Mouse (Mus musculus): ENCODE data around the gene Scfd2.

Gene Scfd2

DNA sequence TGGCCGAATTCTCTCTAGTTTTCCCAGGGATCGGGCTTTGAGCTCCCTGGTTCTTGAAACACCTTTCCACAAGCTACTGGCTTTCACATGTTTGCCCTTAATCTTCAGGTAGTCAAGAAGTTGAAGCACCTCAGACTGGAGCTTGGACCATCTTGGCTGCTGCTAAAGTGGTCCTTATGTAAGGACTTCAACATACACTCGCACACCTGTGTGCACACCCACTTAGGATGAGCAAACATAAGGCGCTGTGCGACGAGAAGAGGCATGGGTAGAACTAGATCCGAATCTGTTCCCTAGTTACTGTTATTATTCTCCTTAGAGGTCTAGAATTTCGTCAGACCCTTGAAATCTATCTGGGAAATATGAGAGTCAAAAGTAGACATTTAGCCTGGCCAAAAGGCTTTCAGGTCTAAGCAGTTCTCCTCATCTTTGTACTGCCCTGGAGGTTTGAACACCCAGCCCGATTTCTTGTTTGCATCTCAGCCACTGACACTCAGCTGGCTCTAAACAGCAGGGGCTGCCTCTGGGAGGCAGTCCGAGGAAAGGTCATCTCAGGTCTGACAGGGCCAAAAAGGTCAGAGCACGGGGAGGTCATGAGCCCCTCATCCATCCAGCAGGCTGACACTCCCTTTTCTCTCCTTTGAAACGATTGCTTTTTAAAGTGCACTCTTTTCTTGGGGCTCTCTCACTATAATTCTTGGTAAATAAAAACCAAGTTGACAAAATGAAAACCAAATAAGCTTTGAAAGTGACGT lies 290.5 kb downstream of the Scfd2 start:
- no peak for DNase-seq (ENCODE audit: low read depth, low spot score)

DNA sequence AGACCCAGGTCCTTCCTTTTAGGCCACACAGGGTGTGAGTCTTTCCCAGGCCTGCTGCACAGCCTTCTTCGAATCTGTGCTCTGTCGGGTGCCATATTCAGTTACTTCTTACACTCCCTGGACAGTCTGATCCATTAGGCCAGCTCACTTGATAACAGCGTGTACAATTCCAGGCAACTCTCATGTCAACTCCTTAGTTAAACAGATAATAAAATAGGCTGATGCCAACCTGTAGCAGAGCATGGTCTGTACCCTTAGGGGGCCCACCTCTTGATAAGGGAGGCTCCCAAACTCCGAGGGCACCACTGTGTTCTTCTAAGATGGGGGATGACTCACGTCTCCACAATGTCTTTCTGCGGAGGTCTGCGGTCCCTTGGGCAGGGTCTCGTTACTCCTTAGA lies 291.3 kb downstream of the Scfd2 start:
- no peak for DNase-seq (ENCODE audit: low read depth, low spot score)

DNA sequence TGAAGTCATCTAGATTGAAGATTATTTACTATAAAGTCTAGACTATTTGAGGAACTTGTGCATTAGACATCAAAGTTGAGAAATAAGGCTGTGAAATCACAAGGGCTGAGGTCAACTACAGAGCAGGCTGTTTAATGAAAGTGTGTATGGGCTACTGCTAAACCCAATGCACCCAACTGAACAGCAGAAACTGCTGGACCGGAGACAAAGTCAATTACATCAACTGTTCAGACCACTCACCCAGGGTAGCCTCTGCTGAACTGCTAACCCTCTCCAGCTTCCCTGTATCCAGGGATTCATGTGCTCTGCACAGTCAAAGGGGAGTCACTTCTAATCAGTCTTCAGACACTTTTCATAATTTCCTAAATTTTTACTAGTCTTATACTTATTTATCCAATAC lies 292.2 kb downstream of the Scfd2 start:
- no peak for DNase-seq (ENCODE audit: low read depth, low spot score)

DNA sequence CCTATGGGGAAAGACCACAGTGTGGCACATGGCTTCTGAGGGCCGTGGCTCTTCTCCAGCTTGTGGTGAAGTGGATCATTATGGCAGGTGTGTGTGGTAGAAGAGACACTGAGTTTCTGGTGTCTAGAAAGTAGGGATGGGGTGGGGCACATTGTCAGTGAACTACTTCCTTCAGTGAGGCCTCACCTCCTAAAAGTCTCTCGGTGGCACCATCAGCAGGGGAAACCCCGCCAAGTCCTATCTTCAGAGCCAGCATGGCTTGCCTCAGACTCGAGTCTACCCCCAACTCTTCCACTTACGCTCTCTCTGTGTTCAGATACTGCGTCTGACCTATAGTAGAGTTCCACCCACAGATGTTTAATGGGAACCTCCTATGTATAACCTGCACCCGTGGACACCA lies 297.8 kb downstream of the Scfd2 start:
- no peak for DNase-seq (ENCODE audit: low read depth, low spot score)

DNA sequence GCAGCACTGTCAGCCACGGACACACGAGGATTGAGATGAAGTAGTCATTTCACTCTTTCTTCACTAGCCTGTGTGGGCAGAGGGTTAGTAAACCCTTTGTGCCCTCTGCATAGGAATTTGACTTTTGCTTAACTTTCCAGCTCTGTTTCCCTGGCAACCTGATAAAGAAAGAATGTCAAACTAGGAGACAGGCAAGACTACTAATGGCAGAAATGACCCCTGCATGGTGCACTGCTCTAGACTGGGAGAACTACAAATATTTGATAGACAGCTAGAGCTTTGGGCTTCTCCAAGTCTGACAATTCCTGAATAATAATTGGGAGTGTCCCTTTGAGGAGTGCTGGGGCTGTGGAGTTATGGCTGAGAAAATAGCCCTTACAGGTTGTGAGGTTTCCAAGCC lies 301.0 kb downstream of the Scfd2 start:
- no peak for DNase-seq (ENCODE audit: low read depth, low spot score)

DNA sequence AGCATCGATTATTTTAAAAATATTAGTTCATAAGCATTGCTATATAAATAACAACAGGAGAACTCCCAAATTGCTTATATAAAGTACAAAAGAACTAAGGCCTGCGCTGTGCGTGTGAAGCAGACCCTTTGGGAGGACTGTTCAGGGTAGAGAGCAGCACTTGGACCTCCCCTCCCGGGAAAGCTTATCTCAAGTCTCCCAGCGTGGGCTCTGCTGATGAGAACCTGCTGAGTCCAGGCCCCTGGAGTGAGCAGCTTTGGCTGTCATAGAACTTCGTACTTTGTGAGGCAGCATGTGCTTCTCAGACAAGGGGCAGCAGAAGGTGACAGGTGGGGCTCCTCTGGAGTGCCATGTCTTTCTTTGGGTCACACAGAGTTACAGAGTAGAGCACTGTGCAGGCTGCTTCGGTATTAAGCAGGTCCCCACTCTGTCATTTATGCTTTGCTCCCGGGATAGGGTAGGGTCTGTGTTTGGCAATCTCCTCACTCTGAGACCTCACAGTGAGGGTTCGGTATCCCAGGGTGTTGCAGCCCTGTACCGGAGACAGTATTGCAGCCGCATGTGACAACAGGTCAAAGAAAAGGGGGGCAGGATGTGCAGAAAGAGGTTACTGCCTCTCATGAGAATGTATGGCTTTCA lies 301.7 kb downstream of the Scfd2 start:
- DNase-seq (ENCODE audit: low read depth, low spot score): no peak

DNA sequence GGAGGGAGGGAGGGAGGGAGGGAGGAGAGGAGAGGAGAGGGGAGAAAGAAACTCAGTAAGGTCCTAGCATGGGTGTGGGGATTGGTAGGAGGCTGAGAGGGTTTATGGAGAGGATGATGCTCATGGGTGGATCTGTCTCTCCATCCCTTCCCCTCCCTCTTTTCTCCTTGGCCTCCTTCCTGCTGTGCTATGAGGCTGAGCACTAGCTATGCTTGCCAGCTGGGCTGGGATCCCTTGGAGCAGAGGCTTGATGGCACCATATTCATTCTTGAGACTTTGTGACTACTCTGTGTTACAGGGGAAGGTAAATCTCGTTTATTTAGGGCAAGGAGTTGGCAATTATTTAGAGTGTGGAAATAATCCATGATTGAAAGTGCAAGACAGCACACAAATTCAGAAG lies 302.6 kb downstream of the Scfd2 start:
- no peak for DNase-seq (ENCODE audit: low read depth, low spot score)

DNA sequence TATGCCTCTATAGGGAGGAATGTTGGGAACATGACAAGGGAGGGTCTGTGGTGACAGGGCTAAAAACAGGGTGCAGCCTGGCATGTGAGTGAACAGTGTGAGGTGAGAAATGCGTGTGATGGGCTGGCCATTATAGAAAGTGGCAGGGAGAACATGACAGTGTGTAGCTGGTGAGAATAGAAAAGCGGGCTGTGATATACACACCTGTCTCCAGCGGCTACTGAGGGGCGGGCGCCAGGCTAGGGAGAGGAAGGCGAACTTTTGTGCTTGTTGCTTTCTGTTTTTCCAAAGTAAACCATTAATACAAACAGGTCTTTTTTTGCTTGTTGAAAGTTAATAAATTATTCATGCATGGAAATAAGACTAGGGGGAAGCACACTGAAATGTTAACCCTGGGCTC lies 304.2 kb downstream of the Scfd2 start:
- no peak for DNase-seq (ENCODE audit: low read depth, low spot score)

DNA sequence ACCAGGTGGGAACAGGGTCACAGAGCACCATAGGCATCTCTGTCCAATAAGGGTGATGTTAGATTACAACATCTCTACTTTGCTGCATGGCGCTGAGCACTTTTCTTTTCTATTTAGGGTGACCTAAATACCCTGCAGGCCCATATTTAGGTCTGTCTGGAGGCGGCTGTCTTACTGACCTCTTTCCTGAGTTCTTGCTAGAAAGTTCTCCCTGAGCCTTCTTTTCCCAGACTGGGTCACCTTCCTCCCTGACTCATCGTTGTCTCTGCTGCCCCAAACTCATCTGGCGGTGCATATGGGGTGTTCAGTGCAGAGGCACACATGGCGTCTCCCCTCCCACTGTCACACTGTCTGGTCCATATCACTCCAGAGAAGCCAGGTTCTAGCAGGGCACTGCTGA lies 305.4 kb downstream of the Scfd2 start:
- DNase-seq (ENCODE audit: low read depth, low spot score): no peak

DNA sequence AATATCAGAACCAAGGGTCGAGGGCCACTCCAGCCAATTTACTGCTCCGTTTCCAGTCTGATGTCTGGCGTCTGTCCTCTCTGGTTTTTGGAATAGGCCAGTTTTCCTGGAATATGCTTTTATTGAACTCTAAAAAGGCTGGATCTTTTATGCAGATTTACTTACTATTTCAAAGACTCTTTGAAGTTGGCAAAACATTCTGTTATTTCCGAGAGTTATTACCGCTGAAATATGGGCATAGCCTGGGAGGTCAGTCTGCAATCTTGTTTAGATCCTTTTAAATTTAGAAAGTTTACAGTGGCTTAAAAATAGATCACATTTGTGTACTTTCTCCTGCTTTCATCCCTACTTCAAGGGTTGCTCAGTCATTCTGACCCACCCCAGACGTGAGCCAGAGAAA lies 307.1 kb downstream of the Scfd2 start:
- DNase-seq (ENCODE audit: low read depth, low spot score): no peak

DNA sequence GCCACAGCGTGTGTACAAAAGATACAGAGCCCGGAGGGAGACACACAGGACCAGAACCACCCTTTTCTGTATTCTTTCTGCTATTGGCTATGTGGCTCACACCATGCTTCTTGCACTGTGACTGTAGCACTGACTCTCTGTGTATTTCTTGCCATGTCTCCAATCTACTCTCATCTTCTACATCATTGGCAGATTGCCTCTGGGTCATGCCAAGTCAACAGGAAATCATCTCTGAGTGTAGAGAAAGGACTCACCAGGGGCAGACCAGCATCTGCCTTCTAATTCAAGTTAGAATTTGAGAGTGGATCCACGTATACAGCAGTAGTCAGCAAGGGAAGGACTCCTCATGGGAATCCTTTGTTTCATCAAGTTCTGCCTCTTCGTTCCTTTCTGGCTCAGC lies 308.9 kb downstream of the Scfd2 start:
- DNase-seq (ENCODE audit: low read depth, low spot score): no peak

DNA sequence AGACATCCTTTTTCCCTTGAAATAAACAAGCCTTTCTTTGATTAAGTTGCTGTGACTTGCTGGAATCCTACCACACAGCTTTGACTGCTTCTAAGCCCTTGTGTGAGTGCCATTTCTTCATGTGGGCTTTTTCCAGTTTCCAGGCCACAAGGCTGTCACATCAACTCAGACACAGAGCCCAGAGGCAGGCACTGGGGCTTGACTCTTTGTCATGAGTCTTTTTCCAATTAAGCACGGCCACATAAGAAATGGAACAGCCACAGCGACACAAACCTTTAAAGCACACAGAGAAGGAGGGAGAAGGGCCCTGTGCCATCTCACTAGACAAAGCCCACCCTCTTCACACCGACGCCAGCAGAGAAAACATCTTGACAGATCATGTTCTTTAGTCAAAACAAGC lies 313.0 kb downstream of the Scfd2 start:
- no peak for DNase-seq (ENCODE audit: low read depth, low spot score)

DNA sequence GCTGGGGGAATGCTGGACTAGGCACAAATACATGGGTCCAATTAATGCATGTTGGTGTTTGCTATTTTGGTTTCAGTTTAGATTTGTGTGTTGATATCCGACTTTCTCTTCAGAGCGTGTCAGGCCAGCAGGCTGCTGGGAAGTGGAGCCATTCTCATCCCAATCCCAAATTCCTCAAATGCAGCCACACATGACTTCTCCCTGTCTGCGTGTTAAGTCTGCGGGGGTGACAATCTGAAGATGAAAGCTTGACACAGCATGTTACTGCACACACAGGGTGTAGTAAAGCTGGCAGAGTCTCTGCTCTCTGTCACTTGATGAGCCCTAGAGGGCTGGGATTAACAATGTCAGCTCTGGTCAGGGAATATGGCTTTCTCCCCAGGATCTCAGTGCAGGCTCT lies 316.4 kb downstream of the Scfd2 start:
- DNase-seq (ENCODE audit: low read depth, low spot score): no peak

DNA sequence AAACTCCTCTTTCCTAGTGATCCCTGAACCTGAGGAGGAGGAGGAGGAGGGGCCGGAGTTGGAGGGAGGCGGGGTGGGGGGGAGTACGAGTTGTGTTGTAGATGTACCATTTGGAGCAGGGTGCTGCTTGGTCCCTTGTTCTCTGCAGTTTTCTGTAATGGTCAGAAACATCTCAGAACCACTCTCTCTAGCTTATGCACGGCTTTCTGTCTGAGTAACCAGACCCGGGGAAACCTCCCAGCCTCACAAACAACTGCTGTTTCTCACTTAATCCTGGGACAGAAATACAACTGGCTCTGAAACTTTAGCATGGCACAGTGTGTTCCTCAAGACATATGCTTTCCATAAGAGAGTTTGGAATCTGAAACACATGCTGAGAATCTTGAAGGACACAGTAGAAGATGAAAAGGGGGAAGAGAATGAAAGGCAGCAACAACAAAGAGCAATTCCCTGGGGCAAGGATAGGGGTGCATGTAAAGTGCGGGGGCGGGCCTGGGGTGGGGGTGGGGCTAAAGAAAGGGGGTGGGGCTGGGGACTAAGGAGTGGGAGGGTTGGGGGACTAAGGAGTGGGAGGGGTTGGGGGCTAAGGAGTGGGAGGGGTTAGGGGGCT lies 317.0 kb downstream of the Scfd2 start:
- DNase-seq (ENCODE audit: low read depth, low spot score): no peak

DNA sequence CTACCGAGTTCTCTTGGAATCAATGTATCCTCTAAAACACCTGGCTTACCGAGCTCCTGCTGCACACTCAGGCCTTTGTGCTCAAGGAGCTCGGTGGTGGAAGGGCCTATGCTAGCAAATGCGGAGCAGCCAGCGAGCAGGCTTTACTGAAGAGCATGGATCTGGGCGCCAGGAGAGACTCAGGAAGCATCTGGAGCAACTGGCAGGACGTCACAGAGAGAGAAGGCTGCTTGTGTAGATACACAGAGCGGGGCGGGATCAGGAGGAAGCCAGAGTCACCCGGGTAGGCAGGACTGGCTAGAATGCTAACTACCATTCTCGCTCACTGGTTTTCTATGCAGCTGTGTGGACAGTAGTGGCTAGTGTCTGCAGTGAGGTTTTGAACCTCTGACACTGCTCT lies 320.2 kb downstream of the Scfd2 start:
- DNase-seq (ENCODE audit: low read depth, low spot score): no peak

DNA sequence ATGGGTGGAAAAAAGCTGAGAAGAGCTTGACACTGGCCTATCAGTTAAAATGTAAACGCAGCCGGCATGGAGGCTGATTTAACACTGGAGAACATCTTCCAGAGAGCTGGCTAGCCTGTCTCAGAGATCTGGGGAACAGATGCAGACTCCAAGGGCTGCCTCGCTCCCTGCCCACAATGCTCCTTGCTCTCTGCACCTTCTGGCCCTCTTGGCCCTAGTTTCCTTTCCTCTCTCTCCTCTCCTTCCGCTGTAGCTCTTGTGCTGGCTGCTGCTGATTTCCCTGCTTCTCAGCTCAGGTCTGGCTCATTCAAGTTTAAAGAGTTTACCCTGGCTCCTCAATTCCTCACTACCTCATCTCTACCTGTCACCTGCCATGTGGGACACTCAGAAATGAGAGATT lies 321.9 kb downstream of the Scfd2 start:
- no peak for DNase-seq (ENCODE audit: low read depth, low spot score)

DNA sequence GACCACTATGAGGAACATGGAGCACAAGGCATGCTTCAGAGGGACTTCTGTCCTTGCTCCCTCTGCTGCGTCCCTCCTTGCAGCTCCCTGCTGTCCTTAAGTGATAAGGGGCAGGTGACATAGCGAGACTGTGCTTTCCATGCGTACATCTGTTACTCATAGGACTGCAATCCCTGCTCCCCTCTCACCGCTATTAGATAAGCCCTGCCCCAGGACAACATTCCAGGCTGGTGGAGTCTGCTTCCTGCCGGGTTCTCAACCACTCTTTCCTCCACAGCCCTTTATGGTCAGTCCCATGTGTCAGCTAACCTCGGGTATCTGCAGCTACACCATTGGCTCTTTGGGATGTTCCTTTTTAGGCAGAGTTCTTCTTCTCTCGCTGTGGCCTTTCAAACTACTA lies 323.1 kb downstream of the Scfd2 start:
- no peak for DNase-seq (ENCODE audit: low read depth, low spot score)

DNA sequence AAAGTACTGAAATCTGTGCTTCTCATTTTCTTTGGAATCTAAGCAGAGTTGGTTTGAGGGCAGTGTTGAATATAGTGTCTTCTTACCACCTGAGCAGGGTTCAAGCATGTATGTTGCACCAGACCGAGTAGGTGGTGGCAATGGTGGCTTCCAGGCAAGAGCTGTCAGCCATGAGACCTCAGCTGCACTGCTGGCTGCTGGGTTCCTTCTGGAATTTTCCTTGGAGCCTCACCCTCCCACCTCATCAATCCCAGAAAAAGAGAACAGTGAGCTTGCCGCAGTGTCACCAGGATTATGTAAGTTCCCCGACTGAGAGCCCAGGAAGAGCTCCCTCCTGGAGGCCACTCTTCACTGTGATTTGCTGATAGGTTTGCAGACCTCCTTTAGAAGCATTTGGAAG lies 324.4 kb downstream of the Scfd2 start:
- DNase-seq (ENCODE audit: low read depth, low spot score): no peak

DNA sequence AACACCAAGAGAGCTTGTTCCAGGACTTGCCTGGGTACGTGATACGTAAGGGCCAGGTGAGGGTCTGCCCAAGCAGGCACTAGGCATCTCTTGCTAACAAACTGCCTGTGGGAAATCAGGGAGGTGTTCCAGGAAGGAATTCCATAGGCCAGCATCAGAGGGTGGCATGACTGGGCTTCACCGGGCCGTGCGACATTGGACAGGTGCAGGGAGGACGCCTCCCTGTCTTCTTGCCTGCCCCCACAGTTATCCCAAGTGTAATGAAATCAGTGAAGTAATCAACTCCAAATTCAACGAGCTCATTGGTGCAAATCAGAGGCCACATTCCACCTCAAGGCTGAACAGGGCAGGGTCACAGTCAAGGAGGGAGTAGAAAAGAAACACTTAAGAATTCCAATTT lies 324.9 kb downstream of the Scfd2 start:
- no peak for DNase-seq (ENCODE audit: low read depth, low spot score)

DNA sequence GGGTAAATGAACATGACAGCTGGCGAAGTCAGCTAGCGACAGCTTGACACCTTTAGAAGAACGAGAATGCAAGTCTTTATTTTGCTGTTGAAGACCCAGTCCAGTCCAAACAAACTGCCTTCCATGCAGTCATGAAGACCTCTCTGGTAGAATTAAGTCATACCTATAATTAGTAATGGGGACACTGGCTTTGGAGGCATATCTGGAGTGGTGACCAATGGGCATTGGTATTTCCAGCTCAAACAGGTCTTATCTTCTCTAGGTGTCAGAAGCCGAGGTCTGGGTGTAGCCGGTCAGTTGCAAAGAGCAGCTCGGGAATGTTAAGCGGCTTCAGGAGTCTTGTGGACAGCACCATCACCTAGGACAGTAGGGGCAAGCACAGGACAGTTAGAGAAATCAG lies 325.5 kb downstream of the Scfd2 start:
- DNase-seq (ENCODE audit: low read depth, low spot score): no peak

DNA sequence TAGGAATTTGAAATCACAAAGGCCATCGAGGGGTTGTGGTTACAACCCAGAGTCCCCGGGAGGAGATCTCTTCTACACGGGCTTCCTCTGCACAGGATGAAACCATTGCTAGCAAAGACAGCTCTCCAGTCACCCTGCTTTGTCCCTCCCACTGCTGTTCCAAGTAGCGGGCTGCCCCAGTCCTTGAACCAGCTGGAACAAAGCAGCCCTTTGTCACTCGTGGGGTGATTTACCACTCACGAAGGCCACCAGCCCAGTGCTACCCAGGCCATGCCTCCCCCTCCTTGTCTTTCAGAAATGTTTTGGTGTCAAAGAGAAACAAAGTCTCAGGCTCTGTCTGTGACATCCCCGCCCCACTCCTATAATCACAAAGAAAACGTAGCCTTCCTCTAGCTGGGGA lies 326.1 kb downstream of the Scfd2 start:
- no peak for DNase-seq (ENCODE audit: low read depth, low spot score)

DNA sequence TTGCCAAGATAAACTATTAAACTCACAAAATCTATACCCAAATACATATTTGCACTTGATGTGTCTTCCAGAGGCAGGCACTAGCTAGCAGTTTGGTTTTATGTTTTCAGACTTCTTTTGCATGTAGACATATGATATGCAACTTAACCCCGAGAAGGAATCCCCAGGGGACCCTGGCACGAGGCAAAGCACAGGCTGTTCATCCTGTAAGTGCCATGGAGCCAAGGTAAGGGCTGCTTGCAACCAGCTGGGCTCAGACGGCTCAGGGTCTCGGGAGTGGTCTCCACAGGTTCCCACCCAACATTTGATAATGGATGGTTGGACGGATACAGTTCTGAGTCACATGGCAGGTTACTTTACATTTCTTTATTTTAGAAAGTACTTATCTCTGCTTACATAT lies 327.1 kb downstream of the Scfd2 start:
- no peak for DNase-seq (ENCODE audit: low read depth, low spot score)

DNA sequence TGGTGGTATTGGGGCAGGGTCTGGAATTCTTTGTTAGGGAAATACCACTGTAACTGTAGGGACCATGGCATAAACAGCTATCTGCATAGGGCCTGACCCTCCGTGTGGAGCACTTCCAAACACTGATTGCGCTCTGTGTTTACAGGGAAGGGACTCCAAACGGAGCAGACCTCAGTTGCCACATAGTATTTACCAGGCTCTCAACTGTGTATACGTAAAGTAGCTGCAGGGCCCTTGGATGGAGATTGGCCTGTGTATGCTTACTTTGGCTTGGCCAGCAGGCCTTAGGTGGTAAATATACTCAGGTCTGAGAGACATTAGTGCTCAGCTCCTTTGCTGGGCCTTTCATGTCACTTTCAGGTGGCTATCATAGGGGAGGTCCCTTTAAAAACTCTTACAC lies 329.0 kb downstream of the Scfd2 start:
- DNase-seq (ENCODE audit: low read depth, low spot score): no peak

Measured in retina, postnatal 7 days (tissue).